Mouse (Mus musculus) E14TG2a.4 (cell line): ENCODE measurements at regions not wholly inside any gene's neighbourhood (a gene's known extent, or its start where the extent isn't known, plus 50 kb on each side); places are given as distances from the start of the nearest gene placed in this dataset.

ENCODE experiments used
- CTCF ChIP-seq: conservative IDR thresholded peaks from 2 replicates; pipeline ENCODE4 v1.5.1; 2014; ENCODE audit warnings: low read length
- NANOG ChIP-seq: IDR thresholded peaks from 2 replicates; pipeline ENCODE4 v1.6.1; 2014; ENCODE audit warnings: borderline replicate concordance, low read length, mixed read lengths
- POU5F1 ChIP-seq: IDR thresholded peaks from 2 replicates; pipeline ENCODE4 v1.6.1; 2014; ENCODE audit warnings: low read length, borderline replicate concordance

DNA sequence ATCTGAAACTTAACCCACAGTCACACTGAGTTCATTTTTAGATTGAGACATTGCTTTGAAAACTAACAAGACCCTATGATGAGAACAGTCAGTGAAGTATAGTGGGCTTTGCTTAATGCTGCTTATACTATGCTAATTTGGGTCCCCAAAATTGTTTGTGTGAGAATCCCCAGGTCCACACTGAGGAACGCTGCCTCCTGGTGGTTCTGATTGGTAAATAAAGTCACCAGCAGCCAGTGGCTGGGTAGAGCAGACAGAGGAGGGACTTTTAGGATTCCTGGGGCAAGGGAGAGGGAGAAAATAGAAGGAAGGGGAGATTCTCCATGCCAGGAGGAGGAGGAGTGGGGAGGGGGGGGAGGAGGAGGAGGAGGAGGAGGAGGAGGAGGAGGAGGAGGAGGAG lies 288.4 kb upstream of the Htr2a start:
- TF ChIP-seq CTCF (no peak), POU5F1 (no peak), NANOG (no peak)
